Mouse (Mus musculus): Measurements from ENCODE around the gene Fam205c.
A peak's percentile ranks its signal among the peaks of the same experiment; 100 is the strongest.
"Not testable (repeated sequence)": the region's sequence is repeated elsewhere in the genome, so short reads cannot be mapped to it uniquely, and the experiment has no call there.

The Fam205c gene

DNA sequence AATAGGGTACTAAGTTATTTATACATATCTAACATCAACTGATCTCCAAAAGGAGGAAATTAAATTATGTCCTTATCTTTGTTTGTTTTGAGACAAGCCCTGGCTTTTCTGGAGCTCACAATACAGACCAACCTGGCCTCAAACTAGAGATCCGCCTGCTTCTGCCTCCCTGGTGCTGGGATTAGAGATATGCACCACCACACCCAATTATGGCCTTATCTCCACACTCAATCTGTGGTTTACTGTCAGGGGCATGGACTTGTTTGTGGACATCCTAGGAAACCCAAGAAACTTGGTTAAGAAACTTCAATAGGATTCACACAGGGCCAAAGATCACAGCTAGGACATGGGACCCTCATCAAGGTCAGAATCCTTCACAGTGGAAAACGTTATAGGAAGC is 3.6 kb upstream of the Fam205c start:
- no peak for DNase-seq (ENCODE audit: low read depth, low spot score)

DNA sequence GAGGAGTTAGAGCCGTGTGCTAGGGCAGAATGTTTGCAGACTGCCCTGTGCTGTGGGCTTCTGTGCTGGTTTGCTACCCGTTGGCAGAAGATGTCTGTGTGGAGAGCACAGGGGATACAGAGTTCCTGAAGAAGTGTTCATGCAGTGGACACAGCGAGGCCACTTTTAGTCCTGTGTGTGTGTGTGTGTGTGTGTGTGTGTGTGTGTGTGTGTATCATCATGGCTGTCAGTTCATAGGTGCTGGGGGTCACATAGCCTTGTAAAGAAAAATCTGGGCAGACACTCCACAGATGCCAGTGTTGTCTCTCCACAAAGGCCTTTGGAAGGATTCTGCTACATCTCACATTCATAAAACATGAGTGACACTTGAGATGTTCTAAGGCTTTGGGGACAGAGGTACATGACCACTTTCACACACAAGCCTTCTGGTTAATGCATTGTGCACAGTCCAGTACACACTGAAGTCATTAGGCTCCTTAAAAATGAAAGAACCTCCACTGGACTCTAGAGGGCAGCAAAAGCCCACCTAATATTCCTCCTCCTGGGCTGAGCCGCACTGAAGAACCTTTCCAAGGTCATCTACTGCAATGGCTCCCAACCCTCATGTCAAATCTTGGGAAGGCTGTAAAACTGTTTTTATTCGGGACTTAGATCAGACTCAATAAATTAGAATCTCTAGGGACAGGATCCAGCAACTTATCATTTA is 2.7 kb upstream of the Fam205c start:
- peak; percentile 67 for DNase-seq (ENCODE audit: low read depth, low spot score)

DNA sequence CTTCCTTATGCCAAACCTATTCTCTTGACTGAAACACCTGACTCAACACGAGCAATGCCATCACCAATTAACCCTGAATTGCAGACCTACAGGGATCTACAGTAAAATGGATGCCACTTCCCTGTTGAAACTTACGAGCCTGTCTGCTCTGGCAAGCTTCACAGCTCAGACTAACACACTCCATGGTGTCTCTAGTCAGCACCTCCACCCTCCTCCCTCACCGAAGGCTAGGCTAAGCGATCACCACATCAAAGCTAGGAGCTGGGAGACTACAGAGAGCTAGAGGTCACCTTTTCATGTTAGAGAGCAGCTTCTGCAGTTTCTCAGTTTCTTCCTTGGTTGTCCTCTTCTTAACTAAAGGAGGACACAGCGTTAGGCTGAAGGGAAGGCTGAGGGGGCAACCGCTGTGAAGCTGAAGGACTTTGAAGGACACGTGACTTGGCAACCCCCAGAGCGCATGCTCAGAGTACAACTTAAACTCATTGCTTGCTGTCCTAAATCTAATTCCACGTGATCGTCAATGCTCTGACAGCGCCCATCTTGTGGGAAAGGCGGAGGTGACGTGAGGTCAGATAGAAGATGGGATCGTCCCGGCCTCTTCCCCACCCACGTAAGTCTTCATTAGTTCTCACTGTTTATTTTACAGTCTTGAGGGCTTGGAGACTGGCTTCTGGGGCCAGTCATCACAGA is 1.1 kb downstream of the Fam205c start:
- DNase-seq (ENCODE audit: low read depth, low spot score), result no peak

DNA sequence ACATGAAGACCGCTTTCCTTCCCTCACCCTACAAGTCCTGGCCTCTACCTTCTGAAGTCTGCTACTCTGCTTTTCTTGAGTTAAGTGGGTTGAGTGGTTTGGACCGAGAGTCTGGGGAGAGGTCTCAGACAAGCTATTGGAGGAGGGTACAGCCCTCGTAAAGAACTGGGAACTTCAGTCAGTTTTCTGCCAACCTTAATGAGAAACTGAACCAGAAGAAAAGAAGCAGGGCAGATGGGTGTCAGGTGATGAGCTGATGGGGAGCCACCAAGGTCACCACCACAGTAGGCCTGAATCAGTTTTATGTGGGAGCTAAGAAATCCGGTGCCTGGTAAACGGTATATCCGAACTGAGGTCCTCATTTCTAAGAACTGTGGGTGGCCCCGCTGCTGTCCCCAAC is 1.9 kb downstream of the Fam205c start:
- no peak for DNase-seq (ENCODE audit: low read depth, low spot score)

DNA sequence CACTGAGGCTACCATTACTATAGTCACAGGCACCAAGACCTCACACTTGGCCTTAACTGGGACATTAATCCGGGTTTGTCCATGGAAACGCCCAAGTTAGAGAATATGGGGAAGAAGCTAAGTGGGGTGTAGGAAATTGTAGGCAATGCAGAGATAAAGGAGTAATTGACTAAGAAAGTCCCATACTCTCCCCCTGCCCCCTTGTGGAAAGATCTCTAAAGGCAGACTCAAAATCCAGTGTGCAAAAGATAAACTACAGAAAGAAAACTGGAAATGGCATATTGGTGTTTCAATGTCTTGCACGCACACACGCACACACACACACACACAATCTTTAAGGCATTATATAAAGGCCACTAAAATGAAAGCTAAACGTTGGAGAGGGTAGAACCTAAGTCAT is 3.3 kb downstream of the Fam205c start:
- DNase-seq (ENCODE audit: low read depth, low spot score), result no peak

DNA sequence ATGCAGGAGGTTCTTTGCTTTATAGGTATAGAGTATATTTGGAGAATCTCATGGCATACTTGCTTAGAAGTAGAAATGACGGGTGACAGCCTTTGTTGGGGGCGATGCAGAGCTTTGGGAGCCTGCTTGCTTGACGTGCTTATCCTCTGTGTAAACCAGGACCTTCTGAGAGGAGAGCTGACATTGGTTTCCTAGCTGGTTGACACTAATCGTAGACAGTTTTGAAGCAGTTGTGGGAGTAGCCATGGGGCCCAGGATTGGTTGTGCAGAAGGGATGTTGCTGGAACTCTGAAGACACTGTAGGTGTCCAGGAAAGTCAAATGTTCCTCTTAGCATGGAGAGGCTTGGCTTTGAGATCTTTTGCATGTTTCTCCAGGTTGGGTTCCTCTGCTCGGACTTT is 5.8 kb downstream of the Fam205c start:
- no peak for DNase-seq (ENCODE audit: low read depth, low spot score)

DNA sequence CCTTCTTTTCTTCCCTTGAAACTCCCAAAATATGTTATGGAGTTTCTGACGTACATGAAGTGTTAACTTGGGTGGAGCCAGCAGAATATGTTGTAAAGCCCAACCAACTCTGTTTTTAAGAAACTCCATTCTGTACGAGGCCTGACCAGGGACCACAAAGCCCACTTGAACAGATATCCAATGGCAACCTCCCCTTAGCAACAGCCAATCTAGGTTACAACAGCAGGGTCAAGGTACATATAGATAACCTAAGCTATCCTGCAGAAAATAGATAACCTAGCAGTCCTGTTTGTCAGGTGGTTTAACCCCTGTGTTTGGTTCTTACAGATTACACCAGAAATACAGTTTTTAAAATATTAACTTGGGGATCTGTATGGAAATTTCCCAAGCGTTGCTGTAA is 6.6 kb downstream of the Fam205c start:
- no peak for DNase-seq (ENCODE audit: low read depth, low spot score)

DNA sequence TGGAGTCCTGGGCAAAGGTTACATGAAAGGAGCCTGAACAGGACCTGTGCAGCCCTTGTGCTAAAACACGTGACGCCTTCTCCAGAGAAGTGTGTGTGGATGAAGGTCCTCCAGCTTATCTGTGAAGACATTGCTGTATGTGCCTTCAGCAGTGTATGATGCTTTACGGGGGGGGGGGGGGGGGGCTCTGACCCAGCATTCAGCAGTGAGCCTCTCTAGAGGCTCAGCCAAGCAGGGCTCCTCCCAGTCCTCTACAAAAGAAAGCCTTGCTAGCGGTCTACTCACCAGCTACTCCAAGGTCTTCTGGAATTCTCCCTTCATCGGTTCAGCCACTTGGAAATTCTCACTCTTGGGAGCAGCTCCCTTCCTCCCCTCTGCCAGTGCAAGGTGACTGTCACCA is 10.5 kb downstream of the Fam205c start:
- DNase-seq (ENCODE audit: low read depth, low spot score), result not testable (repeated sequence)

DNA sequence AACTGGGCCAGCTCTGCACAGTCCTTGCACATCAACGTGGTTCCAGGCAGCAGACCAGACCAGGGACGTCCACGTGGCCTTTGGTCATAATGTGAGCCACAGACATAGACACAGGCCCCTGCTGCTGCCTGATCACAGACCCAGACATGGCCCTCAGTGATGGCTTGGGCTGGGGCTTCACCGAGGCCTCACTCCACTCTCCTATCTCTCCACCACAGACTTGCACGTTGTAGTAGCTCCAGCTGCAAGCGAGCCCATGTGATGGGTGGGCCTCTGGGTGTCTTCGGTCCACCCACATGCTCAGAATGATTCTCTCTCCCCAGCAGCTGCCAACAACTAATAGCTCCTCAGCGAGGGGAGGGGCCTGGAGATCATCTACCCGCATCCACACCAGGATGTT is 13.6 kb downstream of the Fam205c start:
- not testable (repeated sequence) for DNase-seq (ENCODE audit: low read depth, low spot score)

DNA sequence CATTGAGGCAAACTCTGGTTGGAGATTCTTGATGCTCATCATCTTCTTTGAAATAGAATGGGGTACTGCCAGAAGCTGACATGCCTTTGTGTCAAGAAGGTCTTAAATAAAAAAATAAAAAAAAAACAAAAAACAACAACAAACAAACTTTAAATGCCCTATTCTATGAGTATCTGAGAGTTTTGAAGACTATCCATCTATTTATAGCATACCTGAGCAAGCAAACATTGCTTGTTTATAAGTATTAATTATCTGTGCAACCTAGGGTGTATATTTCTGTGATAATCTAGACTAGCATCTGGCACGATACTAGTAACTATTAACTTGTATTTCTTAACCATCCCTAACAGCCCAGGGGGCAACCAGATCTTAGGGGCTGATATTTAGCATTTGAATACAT is 17.4 kb downstream of the Fam205c start, which contains the start of gene Gm12394:
Gm12394 (minus strand) TSS at position 101 of the 400 bp plus-strand sequence.
- DNase-seq (ENCODE audit: low read depth, low spot score), result not testable (repeated sequence)

DNA sequence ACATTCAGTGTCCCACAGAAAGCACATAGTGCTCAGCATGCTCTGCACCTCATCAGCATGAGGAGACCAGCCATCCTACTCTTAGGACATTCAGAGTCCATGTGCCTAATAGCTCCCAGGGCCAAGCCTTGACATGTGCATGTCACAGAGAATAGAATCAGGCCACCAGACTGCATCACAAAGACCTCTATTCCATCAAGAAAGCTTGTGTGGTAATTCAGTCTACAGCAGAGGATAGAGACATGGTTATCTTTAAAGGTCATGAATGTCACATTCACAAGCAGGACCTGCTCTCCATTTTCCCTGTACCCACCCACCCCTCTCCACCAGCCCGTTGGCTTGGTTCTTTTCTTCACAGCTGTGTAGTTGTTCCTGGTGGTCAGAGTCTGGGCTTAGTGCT is 20.2 kb downstream of the Fam205c start, which contains the start of gene Fam205a1:
Fam205a1 (minus strand) TSS at position 101 of the 400 bp plus-strand sequence.
- DNase-seq (ENCODE audit: low read depth, low spot score), result not testable (repeated sequence)

Measured in telencephalon, adult 2 months (tissue).